Mouse (Mus musculus): ENCODE measurements around the gene Desi2.
"Not testable (repeated sequence)": the region's sequence is repeated elsewhere in the genome, so short reads cannot be mapped to it uniquely, and the experiment has no call there.

The Desi2 gene

GRCm38 (mm10) chr1:178187216-178187791, at the start of gene Desi2:
TSS of gene Desi2 (plus strand) at chr1:178187417.
- DNase-seq (ENCODE audit: low spot score in 2 of 2), result peak; percentile 91 to 96

DNA sequence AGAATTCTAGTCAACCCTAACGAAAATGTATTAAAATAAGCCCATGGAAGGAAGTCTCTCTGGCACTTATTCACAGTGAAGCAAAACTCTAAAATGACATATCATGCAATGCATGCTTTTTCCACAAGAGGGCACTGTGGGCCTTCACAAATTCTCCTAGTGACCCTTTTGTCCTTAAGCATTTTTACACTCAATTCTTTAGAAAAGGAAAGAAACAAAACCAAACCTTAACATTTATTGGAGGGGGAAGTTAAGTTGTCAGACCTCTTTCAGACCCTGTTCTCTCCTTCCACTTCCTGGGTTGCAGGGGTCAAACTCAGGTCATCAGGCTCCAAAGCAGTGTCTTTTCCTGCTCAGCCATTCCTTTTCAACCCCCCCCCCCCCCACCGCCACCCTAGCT, 40.7 kb upstream of the Desi2 start:
- not testable (repeated sequence) for DNase-seq (ENCODE audit: low spot score in 2 of 2)

DNA sequence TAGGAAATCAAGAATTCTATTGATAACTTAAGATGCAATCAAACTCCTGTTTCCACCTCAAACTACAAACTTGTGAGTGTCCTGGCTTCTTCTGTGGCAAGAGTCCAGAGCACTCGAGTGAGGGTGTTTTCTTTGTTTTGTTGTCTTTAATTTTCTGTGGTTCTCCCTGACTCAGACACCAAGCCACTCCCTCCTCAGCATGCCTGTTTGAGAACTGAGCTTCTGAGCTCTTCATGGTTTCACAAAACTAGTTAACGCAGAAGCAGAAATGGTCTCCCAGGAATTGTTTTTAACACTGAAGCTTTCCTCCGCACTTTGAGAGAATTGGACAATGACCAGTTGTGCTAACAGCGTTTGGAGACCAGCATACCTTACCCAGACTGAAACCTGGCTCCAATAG, 40.3 kb upstream of the Desi2 start:
- DNase-seq (ENCODE audit: low spot score in 2 of 2), result not testable (repeated sequence)

GRCm38 (mm10) chr1:178182251-178182650, 5.0 kb upstream of the Desi2 start:
- no peak for DNase-seq (ENCODE audit: low spot score in 2 of 2)

GRCm38 (mm10) chr1:178185591-178185990, 1.6 kb upstream of the Desi2 start:
- no peak for DNase-seq (ENCODE audit: low spot score in 2 of 2)

DNA sequence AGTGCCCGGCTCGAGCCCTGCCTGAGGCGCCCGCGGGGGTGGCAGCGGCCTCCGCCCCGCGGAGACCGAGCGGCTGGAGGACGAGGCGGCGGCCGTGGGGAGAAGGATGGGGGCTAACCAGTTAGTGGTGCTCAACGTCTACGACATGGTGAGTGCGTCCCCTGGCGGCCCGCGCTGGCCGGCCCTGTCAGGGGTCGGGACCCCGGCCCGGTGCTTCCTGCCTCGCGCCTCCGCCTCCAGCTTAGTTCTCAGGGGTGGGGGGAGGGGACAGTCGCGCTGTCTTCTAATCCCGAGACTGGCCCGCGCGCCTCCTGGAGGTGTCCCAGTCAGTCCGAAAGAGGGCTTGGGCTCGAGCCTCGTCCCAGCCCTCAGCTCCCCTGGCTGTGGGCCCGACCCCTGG, 593 bp downstream of the Desi2 start:
- DNase-seq (ENCODE audit: low spot score in 2 of 2), result peak in 1 of 2 experiments; percentile 70

DNA sequence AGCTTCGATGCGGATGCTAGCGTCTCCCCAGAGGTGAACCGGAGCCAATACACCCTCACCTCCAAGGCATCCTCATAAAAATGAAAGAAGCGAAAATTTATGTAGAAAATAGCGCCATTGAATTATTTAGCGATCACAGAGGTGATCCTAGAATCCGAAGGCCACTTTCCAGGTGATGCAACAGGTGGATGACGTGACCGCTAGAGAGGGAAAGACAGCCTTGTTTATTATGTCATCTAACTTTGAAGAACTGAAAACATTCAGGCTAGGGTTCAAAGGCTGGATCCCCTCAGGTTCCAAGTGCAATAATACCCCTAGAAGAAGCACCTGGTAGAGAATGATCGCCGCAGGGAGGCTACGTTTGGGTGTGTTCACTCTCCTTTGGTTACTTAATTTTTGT, 1.2 kb downstream of the Desi2 start:
- DNase-seq (ENCODE audit: low spot score in 2 of 2), result no peak

- DNase-seq (ENCODE audit: low spot score in 2 of 2), result no peak
These were observed 18.6 kb downstream of the Desi2 start for GRCm38 (mm10) chr1:178205701-178206325.

GRCm38 (mm10) chr1:178207856-178208255, 20.6 kb downstream of the Desi2 start:
- not testable (repeated sequence) for DNase-seq (ENCODE audit: low spot score in 2 of 2)

GRCm38 (mm10) chr1:178209966-178210365, 22.7 kb downstream of the Desi2 start:
- no peak for DNase-seq (ENCODE audit: low spot score in 2 of 2)

DNA sequence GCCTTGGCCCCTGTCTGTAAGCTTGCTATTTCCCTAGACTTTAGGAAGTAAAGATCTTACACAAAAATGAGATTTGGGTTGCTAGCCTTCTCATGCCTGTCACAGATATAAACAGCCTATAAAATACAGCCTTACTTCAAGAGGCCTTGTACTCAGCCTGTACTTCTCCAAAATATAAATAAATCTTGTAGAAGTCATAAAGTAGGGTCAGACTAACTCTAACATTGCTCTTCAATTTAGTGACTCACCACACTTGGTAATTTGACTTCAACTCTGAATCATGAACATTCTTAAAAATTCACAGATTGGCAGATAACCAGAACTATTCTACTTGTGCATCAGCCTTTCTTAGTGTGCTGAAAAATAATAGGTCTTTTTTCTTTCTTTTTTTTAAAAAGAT, 29.9 kb downstream of the Desi2 start:
- DNase-seq (ENCODE audit: low spot score in 2 of 2), result no peak

DNA sequence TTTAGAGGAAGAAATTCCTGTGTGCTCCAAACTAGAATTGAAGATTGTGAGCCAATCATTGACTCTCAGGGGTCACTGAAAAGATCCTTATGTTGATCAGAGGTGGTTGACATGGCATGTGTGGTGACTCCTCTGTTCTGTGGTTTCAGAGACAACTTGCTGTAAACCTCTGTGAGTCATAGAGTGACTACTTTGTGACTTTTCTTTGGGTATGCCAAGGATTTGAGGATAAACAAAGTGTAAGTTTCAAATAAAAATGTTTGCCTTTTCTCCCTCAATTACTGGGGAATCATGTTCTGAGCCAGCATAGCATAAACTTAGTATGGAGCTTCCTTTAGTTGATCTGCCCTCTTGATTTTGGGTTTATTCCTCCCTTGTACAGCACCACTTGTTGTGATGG, 31.1 kb downstream of the Desi2 start:
- no peak for DNase-seq (ENCODE audit: low spot score in 2 of 2)

GRCm38 (mm10) chr1:178219166-178220077, 32.2 kb downstream of the Desi2 start:
- DNase-seq (ENCODE audit: low spot score in 2 of 2), result no peak

GRCm38 (mm10) chr1:178228888-178229287, 41.7 kb downstream of the Desi2 start:
- DNase-seq (ENCODE audit: low spot score in 2 of 2), result not testable (repeated sequence)

- DNase-seq (ENCODE audit: low spot score in 2 of 2), result no peak
These were observed 46.9 kb downstream of the Desi2 start for GRCm38 (mm10) chr1:178234109-178234508.

- no peak for DNase-seq (ENCODE audit: low spot score in 2 of 2)
These were observed 48.8 kb downstream of the Desi2 start for GRCm38 (mm10) chr1:178235919-178236466.

- DNase-seq (ENCODE audit: low spot score in 2 of 2), result no peak
These were observed 51.5 kb downstream of the Desi2 start for GRCm38 (mm10) chr1:178238676-178239075.

DNA sequence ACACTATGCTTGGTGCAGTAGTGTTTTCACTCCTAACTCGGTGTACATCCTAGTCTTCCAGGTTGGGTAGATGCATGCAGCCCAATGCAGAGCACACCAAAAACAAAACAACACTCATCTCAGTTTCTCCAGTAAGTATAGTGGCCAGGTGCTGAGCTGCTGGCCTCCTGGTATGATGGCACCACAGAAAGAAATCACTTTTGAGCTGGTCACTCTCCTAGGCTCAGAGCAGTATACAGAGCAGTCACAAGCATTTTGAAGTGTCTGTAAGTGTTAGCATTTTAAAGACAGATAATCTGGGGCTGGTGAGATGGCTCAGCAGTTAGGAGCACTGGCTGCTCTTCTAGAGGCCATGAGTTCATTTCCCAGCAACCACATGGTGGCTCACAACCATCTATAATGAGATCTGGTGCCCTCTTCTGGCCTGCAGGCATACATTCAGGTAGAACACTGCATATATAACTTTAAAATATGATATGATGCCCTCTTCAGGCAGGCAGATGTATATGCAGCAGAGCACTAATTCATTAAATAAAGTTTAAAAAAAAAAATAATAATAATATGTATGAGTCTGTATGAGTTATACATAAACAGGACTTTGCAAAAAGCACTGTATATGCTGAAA, 54.8 kb downstream of the Desi2 start:
- no peak for DNase-seq (ENCODE audit: low spot score in 2 of 2)

DNA sequence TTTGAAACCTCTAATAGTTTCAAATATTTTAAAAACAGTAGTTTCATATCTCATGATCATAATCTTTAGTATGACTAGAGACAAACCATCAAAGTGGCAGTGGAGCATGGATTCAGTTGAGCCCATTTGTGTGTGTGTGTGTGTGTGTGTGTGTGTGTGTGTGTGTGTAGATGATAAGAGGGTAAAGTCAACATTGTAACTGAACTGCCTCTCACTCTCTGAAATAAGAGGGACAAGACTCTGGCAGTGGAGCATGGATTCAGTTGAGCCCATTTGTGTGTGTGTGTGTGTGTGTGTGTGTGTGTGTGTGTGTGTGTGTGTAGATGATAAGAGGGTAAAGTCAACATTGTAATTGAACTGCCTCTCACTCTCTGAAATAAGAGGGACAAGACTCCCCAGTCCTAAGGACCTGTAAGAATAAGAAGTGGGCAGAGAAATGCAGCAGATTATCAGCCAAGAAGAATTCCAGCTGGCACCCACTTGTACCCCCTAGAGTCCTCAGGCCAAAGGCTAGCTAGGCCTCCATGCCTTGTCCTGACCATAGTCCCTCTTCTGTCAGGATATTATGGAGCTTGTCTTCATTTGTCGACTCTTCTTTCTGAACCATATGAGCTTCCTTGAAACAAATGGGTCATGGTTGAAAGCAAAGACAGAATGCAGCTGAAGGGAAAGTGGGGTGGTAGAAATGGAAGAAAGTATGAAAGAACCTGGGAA, 61.0 kb downstream of the Desi2 start:
- no peak for DNase-seq (ENCODE audit: low spot score in 2 of 2)

DNA sequence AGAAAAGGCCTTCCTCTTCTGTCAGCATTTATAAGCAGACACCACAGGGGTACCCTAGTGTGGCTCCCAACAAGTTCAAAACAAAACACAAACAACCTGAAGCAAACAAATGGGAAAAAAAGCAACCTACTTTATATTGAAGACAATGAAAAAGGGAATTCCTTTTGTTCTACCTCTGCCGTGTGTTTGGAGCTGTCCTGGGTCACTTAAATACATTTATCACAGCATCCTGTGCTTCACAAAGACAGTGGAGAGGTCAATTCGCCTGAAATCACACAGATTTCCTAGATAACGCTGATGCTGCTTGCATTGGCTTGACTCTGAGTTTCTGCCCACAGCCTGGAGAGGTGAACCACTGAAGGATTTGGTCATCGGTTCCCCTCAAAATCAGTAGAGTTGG, 67.4 kb downstream of the Desi2 start:
- DNase-seq (ENCODE audit: low spot score in 2 of 2), result no peak

DNA sequence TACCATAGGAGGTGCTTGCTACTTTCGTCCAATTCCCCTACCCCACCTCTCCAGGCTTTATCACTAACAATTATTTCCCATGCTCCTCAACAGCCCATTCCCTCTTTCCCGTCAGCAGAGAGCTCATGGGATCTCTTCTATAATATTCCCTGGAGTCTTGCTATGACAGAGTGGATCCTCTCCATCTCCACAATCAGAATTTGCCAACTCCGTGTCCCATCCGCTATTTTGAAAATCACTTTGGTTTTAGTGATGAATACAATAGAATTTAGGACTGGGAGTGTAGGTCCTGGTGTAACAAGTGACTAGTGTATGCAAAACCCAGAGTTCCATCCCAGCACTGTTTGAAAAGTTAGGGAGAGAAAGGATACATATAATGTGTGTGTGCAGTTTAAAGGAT, 69.1 kb downstream of the Desi2 start:
- no peak for DNase-seq (ENCODE audit: low spot score in 2 of 2)

Data from urinary bladder, postnatal 4 days (tissue).